Mouse (Mus musculus): Measurements from ENCODE around the gene P3h1. TPM values are rescaled to one million over a fixed set of nuclear protein-coding genes. Genes with fewer than 3 reads are reported as not detected.

The P3h1 gene
- total and polyA plus RNA-seq, 3 experiments, result 15.7 to 30.2 TPM; not detected in 1

GRCm38 (mm10) chr4:119297361-119297760 lies 64.6 kb downstream of the P3h1 start:
- no peak overlapping the region for H3K27ac ChIP-seq (ENCODE audit: control insufficient read depth, low read depth, low read length)
- H3K9me3 ChIP-seq (replicated peaks; ENCODE audit: insufficient read depth, low read length), result no peaks in the 10 kb centered on the region
- H3K27me3 ChIP-seq (ENCODE audit: control insufficient read depth in 1 of 2, insufficient read depth in 2 of 2, low read length in 2 of 2), result no peaks in the 10 kb centered on the region
- no peak overlapping the region for H3K4me3 ChIP-seq (ENCODE audit: control insufficient read depth in 1 of 2, insufficient read depth in 1 of 2, low read depth in 2 of 2, low read length in 2 of 2)
- no peak overlapping the region for H3K9ac ChIP-seq (ENCODE audit: control insufficient read depth, low read depth, low read length, poor library complexity, severe bottlenecking)
- no peak for DNase-seq (ENCODE audit: low read depth, low spot score)
- H3K36me3 ChIP-seq (ENCODE audit: control insufficient read depth in 1 of 2, insufficient read depth in 2 of 2, low read length in 2 of 2), result no peaks in the 10 kb centered on the region
- H3K4me1 ChIP-seq (ENCODE audit: control insufficient read depth in 1 of 2, insufficient read depth in 2 of 2, low read length in 2 of 2), result peaks cover 0 to 5% of the 10 kb centered on the region in 2 experiments; a peak in 2 of 4 replicates
- TF ChIP-seq UBTF (IDR thresholded peaks at IDR 0.05; ENCODE audit: borderline replicate concordance, insufficient read depth, low read depth, low read length) (no peak), EP300 (IDR thresholded peaks at IDR 0.05; ENCODE audit: low read depth in 1 of 2, low read length in 2 of 2) (no peak), KAT2A (conservative IDR thresholded peaks at IDR 0.05; ENCODE audit: low read depth, low read length) (no peak), MAX (IDR thresholded peaks at IDR 0.05; ENCODE audit: low read length) (no peak), RCOR1 (IDR thresholded peaks at IDR 0.05; ENCODE audit: low read depth, low read length) (no peak), TBP (IDR thresholded peaks at IDR 0.05; ENCODE audit: low read depth, low read length) (no peak), CTCF (IDR thresholded peaks at IDR 0.05 in 2 of 3, conservative IDR thresholded peaks at IDR 0.05 in 1 of 3; ENCODE audit: control insufficient read depth in 1 of 3, insufficient read depth in 1 of 3, low read depth in 2 of 3, low read length in 3 of 3, poor library complexity in 1 of 3, severe bottlenecking in 1 of 3) (no peak), MEF2A (IDR thresholded peaks at IDR 0.05; ENCODE audit: extremely low read depth, insufficient replicate concordance, low read depth, low read length, poor library complexity, severe bottlenecking) (no peak), CHD2 (IDR thresholded peaks at IDR 0.05; ENCODE audit: low read length) (no peak), SMC3 (IDR thresholded peaks at IDR 0.05; ENCODE audit: low read depth, low read length) (no peak), NRF1 (IDR thresholded peaks at IDR 0.05; ENCODE audit: insufficient read depth, low read depth, low read length, poor library complexity, severe bottlenecking) (no peak), ZNF384 (IDR thresholded peaks at IDR 0.05; ENCODE audit: low read depth, low read length) (no peak), ZMIZ1 (IDR thresholded peaks at IDR 0.05; ENCODE audit: low read depth, low read length) (no peak), MYB (IDR thresholded peaks at IDR 0.05; ENCODE audit: low read depth, low read length) (no peak), SIN3A (IDR thresholded peaks at IDR 0.05; ENCODE audit: low read length) (no peak), RAD21 (IDR thresholded peaks at IDR 0.05; ENCODE audit: low read depth, low read length) (no peak), GATA1 (IDR thresholded peaks at IDR 0.05; ENCODE audit: low read depth, low read length) (no peak)
- H3K79me2 ChIP-seq (ENCODE audit: control insufficient read depth, insufficient read depth, low read length, poor library complexity), result peaks cover 27% of the 10 kb centered on the region

Other genes with a start within 250 kb of the P3h1 start
- gene Slc2a1, start 124.2 kb upstream of the P3h1 start, total RNA-seq (2012; rRNA removed), result 15.9 and 47.3 TPM in 2 replicates
- 10 to 100 TPM in 1 of 2 experiments, not detected in 1; 99.5 TPM for gene Slc2a1, start 124.2 kb upstream of the P3h1 start, polyA plus RNA-seq (2012; ENCODE audit: insufficient read depth in 1 of 2, insufficient read length in 2 of 2, low read depth in 1 of 2, low replicate concordance in 2 of 2, missing spikeins in 1 of 2)
- gene Zfp691, start 58.7 kb upstream of the P3h1 start, total RNA-seq (2012; rRNA removed), result 6.3 and 6.7 TPM in 2 replicates
- 1 to 10 TPM in 1 of 2 experiments, not detected in 1; 9.9 TPM for gene Zfp691, start 58.7 kb upstream of the P3h1 start, polyA plus RNA-seq (2012; ENCODE audit: insufficient read depth in 1 of 2, insufficient read length in 2 of 2, low read depth in 1 of 2, low replicate concordance in 2 of 2, missing spikeins in 1 of 2)
- gene Ermap, start 42.9 kb upstream of the P3h1 start, total RNA-seq (2012; rRNA removed), result 125 and 138 TPM in 2 replicates
- 100 to 1,000 TPM in 1 of 2 experiments, 10 to 100 TPM in 1; 44.1 to 247 TPM for gene Ermap, start 42.9 kb upstream of the P3h1 start, polyA plus RNA-seq (2012; ENCODE audit: insufficient read depth in 1 of 2, insufficient read length in 2 of 2, low read depth in 1 of 2, low replicate concordance in 2 of 2, missing spikeins in 1 of 2)
- gene Svbp, start 37.6 kb upstream of the P3h1 start, total RNA-seq (2012; rRNA removed), result 63.7 and 64.7 TPM in 2 replicates
- gene Svbp, start 37.6 kb upstream of the P3h1 start, polyA plus RNA-seq (2012; ENCODE audit: insufficient read depth in 1 of 2, insufficient read length in 2 of 2, low read depth in 1 of 2, low replicate concordance in 2 of 2, missing spikeins in 1 of 2), result 100 to 1,000 TPM in 1 of 2 experiments, not detected in 1; 131 TPM
- not detected in 2 replicates for gene Tmem269, start 14.7 kb upstream of the P3h1 start, total RNA-seq (2012; rRNA removed)
- gene Tmem269, start 14.7 kb upstream of the P3h1 start, polyA plus RNA-seq (2012; ENCODE audit: insufficient read depth in 1 of 2, insufficient read length in 2 of 2, low read depth in 1 of 2, low replicate concordance in 2 of 2, missing spikeins in 1 of 2), result under 1 TPM in 1 of 2 experiments, not detected in 1; 0.07 TPM
- 12.3 and 12.8 TPM in 2 replicates for gene AU022252, start 203 bp upstream of the P3h1 start, total RNA-seq (2012; rRNA removed)
- gene AU022252, start 203 bp upstream of the P3h1 start, polyA plus RNA-seq (2012; ENCODE audit: insufficient read depth in 1 of 2, insufficient read length in 2 of 2, low read depth in 1 of 2, low replicate concordance in 2 of 2, missing spikeins in 1 of 2), result 10 to 100 TPM in 1 of 2 experiments, not detected in 1; 24.9 TPM
- not detected in 2 replicates for gene Cldn19, start 22.5 kb downstream of the P3h1 start, total RNA-seq (2012; rRNA removed)
- not detected for gene Cldn19, start 22.5 kb downstream of the P3h1 start, polyA plus RNA-seq (2012; ENCODE audit: insufficient read depth in 1 of 2, insufficient read length in 2 of 2, low read depth in 1 of 2, low replicate concordance in 2 of 2, missing spikeins in 1 of 2)
- 979 and 1,115 TPM in 2 replicates for gene Ybx1, start 61.7 kb downstream of the P3h1 start, total RNA-seq (2012; rRNA removed)
- 1,000 to 10,000 TPM; 2,172 to 2,666 TPM for gene Ybx1, start 61.7 kb downstream of the P3h1 start, polyA plus RNA-seq (2012; ENCODE audit: insufficient read depth in 1 of 2, insufficient read length in 2 of 2, low read depth in 1 of 2, low replicate concordance in 2 of 2, missing spikeins in 1 of 2)
- gene Ppih, start 87.6 kb downstream of the P3h1 start, total RNA-seq (2012; rRNA removed), result 211 and 246 TPM in 2 replicates
- 100 to 1,000 TPM; 140 to 199 TPM for gene Ppih, start 87.6 kb downstream of the P3h1 start, polyA plus RNA-seq (2012; ENCODE audit: insufficient read depth in 1 of 2, insufficient read length in 2 of 2, low read depth in 1 of 2, low replicate concordance in 2 of 2, missing spikeins in 1 of 2)
- gene Ccdc30, start 182.6 kb downstream of the P3h1 start, total RNA-seq (2012; rRNA removed), result not detected in 2 replicates
- gene Ccdc30, start 182.6 kb downstream of the P3h1 start, polyA plus RNA-seq (2012; ENCODE audit: insufficient read depth in 1 of 2, insufficient read length in 2 of 2, low read depth in 1 of 2, low replicate concordance in 2 of 2, missing spikeins in 1 of 2), result not detected
- gene Ppcs, start 189.5 kb downstream of the P3h1 start, total RNA-seq (2012; rRNA removed), result 7.6 and 8.4 TPM in 2 replicates
- 1 to 10 TPM in 1 of 2 experiments, not detected in 1; 7.4 TPM for gene Ppcs, start 189.5 kb downstream of the P3h1 start, polyA plus RNA-seq (2012; ENCODE audit: insufficient read depth in 1 of 2, insufficient read length in 2 of 2, low read depth in 1 of 2, low replicate concordance in 2 of 2, missing spikeins in 1 of 2)
- gene Zmynd12, start 189.9 kb downstream of the P3h1 start, total RNA-seq (2012; rRNA removed), result not detected in 2 replicates
- under 1 TPM in 1 of 2 experiments, not detected in 1; 0.04 TPM for gene Zmynd12, start 189.9 kb downstream of the P3h1 start, polyA plus RNA-seq (2012; ENCODE audit: insufficient read depth in 1 of 2, insufficient read length in 2 of 2, low read depth in 1 of 2, low replicate concordance in 2 of 2, missing spikeins in 1 of 2)